Mouse (Mus musculus): Measurements from ENCODE around the gene Prrx1.

Gene Prrx1

DNA sequence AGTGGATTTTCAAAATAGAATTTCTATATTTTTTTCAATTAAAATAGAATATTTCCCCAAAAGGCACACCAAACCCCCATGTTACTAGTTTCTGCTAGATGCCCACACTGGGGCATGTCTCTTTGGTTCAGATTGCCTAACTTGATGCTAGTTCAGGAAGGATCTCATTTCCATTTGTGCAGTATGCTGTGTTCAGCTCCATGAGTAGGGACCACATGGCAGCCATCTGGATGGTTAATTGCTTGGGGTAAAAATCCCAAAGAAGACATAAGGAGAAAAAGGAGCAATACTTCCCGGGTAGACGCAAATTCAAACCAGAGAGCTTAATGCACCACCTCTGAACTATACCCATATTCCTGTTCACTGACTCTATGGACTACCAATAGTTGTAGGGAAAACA is 57.6 kb downstream of the Prrx1 start:
- DNase-seq: no peak

- no peak for DNase-seq
Measured at GRCm38 (mm10) chr1:163252796-163253195, 60.7 kb downstream of the Prrx1 start.

GRCm38 (mm10) chr1:163252331-163252730 is 61.2 kb downstream of the Prrx1 start:
- DNase-seq: no peak

DNA sequence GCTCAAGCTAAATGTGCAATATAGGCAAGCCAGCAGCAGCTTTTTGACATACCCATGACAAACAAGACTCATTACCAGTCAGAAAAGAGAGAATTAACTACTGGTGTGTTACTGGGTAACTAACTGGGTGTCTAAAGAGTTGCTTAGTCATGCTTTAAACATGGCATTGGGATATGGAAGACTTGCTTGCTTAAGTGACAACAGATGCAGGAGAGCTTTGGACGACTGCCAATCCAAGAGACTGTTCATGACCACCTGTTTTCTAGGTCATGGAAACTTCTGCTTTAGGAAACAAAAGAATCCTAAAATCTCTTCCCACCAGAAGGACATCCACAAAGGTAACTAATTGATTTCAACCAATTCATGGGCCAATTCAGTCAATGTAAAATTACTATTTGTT is 61.7 kb downstream of the Prrx1 start:
- no peak for DNase-seq

- DNase-seq: no peak
Measured at GRCm38 (mm10) chr1:163238950-163239349, 74.6 kb downstream of the Prrx1 start.

GRCm38 (mm10) chr1:163231230-163231629 is 82.3 kb downstream of the Prrx1 start:
- DNase-seq: no peak

- no peak for DNase-seq
Measured at GRCm38 (mm10) chr1:163226271-163226670, 87.2 kb downstream of the Prrx1 start.

- DNase-seq: no peak
Measured at GRCm38 (mm10) chr1:163221767-163222166, 91.7 kb downstream of the Prrx1 start.

DNA sequence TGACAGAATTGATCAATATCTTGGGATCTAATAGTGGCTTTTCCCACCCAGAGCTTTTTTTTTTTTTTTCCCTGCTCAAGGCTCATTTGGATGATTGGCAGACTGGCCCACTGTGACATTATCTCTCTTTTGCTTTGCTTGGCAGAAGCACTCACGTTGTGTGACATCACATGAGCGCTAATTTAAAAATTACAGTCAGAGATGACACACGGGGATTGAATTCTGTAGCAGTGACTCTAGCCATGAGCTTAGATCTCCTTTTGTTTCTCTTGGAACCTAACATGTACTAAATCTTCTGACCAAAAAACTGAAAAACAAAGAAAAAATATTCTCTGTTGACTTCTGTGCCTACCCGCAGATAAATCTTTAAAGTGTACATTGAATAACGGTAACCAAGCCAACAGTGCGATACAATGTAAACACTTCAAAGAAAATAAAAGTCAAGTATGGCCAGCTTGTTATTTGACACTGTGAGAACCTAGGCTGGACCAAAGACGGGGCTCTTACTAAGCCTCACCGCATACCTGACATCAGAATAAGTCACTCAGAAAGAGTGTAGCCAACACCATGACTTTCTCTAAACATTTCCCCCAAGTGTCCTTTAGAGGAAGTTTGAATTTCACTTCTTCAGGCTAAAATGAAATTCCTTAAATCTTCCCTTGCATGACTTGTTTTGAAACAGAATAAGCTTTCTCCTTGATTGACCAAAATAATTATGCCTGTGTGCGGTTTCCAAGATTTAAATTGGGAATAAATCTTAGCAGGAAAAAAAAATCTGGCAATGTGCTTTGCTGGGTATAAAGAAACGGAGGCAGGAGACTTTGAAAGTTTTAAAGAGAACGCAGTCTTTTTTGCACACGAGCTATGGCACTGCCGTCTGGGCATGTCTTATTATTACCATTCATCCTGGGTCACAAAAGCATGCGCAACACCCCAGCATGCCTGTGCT is 104.3 kb downstream of the Prrx1 start:
- DNase-seq: no peak

DNA sequence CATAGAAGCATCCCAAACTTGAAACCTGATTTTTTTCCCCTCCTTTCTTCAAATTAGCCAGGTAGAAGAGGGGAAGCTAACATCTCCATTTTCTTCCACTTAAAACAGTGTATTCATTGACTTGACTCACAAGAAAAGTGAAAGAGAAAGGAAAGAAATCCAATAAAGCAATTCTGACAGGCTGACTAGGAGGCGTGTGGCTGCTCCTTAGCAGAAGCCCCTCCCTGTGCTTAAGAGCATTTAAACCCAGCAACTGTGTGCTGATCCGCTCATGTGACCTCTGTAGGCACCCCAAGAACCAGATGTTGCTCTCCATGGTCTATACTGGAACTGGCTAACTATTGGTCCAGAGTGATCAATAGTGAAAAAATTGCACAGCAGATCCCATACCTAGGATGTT is 114.7 kb downstream of the Prrx1 start:
- DNase-seq: no peak

GRCm38 (mm10) chr1:163198059-163198458 is 115.5 kb downstream of the Prrx1 start:
- DNase-seq: no peak

All from cerebellum, adult 8-10 months (tissue).